Mouse (Mus musculus) monocyte, adult 5-6 weeks (primary cell): ENCODE results near the gene Odf3l2. TPM values are rescaled to one million over a fixed set of nuclear protein-coding genes. Genes with fewer than 3 reads are reported as not detected.

Experiments
- ATAC-seq: fragments of 153-309, 156-312 bp; replicated peaks from 2 replicates; pipeline ENCODE4 v1.8.0; 2017; ENCODE audit warnings: mild to moderate bottlenecking; ENCODE audit not compliant: low TSS enrichment, insufficient number of reproducible peaks, severe bottlenecking, poor library complexity, low FRiP score
- total RNA-seq: library from RNA; stranded (forward); fragments of 200-1000, 200-491, 200-594 nt; gene quantifications from 3 replicates; pipeline ENCODE4 v1.2.3, GENCODE M21; 2017

Odf3l2 gene
- total RNA-seq, 1 experiment from 2014 or later, result not detected

DNA sequence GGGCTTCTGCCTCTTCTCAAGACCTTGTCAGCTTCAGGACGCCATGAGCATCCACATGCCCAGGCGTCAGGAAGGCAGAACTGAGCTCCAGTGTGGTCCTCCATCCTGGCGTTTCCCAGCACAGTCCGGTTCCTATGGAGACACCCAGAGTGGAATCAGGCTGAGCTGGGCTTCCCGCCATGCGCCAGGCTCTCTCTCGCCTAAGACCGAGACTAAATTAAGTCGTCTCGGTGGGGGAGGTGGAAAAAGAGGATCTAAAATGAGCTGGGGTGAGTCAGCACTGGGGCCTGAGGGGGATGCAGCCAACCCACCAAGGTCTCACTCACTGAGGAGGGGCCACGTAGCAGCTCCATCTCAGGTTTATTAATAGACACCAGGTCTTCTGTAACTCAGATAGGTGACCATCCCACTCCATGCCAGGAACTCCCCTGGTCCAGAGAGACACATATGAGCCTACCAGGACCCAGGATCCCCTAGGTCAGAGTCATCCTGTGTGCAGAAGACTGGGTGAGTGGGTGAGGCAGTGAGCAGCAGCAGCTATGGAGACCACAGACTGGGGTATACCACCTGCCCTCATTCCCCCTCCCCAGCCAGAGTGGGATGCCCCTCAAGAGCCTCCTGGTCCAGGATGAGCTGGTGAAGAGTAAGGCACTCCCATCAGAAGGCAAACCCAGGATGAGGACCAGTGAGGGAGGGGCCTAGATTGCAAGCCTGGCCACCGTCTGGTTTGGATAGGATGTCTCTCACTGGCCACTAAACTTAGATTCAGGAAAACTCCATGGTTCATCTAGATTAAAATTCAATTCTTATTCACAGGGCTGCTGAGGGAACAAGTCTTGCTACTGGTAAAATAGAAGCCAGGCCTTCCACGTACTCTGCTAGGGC is 48.2 kb downstream of the Odf3l2 start:
- no peak for ATAC-seq

DNA sequence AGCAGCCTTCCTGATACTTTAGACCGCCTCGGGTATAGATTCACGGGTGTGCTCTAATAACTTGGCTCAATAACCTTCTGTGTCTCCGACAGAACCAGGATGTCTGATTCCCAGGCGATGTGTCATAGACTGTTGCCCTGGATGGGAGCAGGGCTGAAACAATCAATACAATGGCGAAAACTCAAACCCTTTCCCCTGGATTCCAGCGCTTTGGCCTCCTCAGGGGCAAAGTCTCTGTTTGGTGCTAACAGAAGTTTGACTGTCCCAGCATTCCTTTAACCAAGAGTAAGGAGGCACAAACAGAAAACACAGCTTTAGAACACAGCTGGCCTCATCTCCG is 50.0 kb downstream of the Odf3l2 start:
- ATAC-seq, result no peak

DNA sequence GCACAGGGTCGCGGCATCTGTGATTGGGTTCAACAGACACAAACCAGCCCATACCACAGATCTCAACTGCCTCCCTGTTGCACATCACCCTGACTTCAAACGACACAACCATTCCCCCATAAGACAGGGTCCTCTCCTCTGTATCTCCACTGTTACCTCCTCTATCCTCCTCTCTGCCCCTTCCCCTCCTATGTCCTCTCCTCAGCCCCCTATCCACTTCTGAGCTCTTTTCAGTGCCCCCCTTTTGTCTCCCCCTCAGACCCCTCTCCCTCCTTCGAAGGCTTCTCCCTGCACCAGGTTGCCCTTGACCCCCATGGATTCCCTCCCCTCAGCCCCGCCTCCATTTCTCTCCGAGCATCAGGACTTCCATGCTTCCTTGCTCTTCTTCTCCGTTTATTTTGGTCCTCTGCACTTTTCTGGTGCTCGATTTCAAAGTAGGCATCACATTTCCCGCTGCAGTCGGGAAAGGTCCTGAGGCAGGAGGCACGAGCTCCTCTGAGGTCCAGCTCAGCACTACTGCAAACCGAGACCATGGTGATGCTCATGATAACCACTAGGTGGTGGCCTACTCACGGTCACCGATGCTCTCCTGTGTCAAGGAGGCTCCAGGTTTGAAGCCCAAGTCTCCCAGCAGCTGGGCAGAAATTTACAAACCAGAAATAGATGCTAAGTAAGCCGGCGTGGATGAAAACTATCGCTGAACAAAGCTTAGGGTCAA is 50.5 kb downstream of the Odf3l2 start:
- ATAC-seq, result peak; percentile 79

DNA sequence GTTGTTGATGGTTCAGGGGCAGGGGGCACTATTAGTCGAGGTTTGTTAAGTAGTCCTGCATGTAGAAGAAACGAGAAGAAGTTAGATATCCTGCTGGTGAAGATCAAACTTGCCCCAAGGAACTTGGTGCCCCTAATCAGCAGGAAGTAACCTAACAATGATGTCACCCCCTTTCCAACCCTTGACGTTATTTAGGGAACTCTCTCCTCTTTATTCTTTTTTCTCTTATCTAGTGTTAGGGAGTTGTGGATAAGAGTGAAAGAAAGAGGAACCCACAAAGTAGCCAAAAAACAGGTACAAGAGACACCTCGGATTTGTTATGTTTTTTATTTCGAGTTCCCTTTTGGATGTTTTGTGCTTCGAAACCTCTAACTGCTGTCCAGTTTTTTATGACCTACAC is 51.4 kb downstream of the Odf3l2 start:
- no peak for ATAC-seq

DNA sequence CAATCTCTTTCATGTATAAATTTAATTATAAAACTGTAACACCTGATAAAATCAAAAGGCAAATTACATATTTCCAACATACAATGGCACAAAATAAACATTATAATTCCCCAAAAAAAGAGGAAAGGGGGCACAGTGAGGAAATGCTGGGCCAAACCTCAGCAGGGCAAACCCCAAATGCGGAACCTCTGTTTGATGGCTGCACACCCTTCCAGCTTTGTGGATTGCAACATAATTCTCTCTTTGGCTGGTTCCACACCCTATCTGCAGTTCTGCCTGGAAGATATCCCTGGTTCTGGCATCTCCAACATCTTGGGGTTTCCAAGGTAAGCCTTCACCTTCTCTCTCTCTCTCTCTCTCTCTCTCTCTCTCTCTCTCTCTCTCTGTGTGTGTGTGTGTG is 54.8 kb downstream of the Odf3l2 start:
- ATAC-seq, result peak; percentile 54; the same call in 1 of the 2 replicates

Other genes starting within 250 kb of the Odf3l2 start
- not detected in 3 replicates for gene Vmn2r83, start 177.0 kb downstream of the Odf3l2 start, total RNA-seq
- 3.1 to 4.3 TPM (median 3.3 TPM) in 3 replicates for gene Plpp2, start 111.9 kb downstream of the Odf3l2 start, total RNA-seq
- 10.0 to 20.6 TPM (median 14.6 TPM) in 3 replicates for gene Mier2, start 90.5 kb downstream of the Odf3l2 start, total RNA-seq
- not detected in 3 replicates for gene Theg, start 58.4 kb downstream of the Odf3l2 start, total RNA-seq
- not detected in 3 replicates for gene C2cd4c, start 31.7 kb downstream of the Odf3l2 start, total RNA-seq
- gene Shc2, start 7.8 kb downstream of the Odf3l2 start, total RNA-seq, result not detected in 3 replicates
- not detected in 3 replicates for gene Madcam1, start 18.8 kb upstream of the Odf3l2 start, total RNA-seq
- gene Tpgs1, start 23.6 kb upstream of the Odf3l2 start, total RNA-seq, result 8.9 to 28.4 TPM (median 25.4 TPM) in 3 replicates
- 76.0 to 109 TPM (median 89.7 TPM) in 3 replicates for gene Cdc34, start 36.5 kb upstream of the Odf3l2 start, total RNA-seq
- gene Gzmm, start 43.3 kb upstream of the Odf3l2 start, total RNA-seq, result 0.29 to 17.0 TPM (median 3.0 TPM) in 3 replicates
- gene Bsg, start 58.8 kb upstream of the Odf3l2 start, total RNA-seq, result 158 to 185 TPM (median 179 TPM) in 3 replicates
- not detected in 3 replicates for gene Hcn2, start 70.9 kb upstream of the Odf3l2 start, total RNA-seq
- 8.3 to 15.9 TPM (median 10.4 TPM) in 3 replicates for gene Polrmt, start 100.8 kb upstream of the Odf3l2 start, total RNA-seq
- not detected in 3 replicates for gene Fgf22, start 109.3 kb upstream of the Odf3l2 start, total RNA-seq
- 3.5 to 18.0 TPM (median 8.8 TPM) in 3 replicates for gene Rnf126, start 121.2 kb upstream of the Odf3l2 start, total RNA-seq
- 1.3 to 3.3 TPM (median 2.0 TPM) in 3 replicates for gene Fstl3, start 131.5 kb upstream of the Odf3l2 start, total RNA-seq
- gene Prss57, start 145.2 kb upstream of the Odf3l2 start, total RNA-seq, result 0.21 to 2.1 TPM in 2 of 3 replicates, not detected in the other
- 21.3 to 30.9 TPM (median 27.0 TPM) in 3 replicates for gene Palm, start 147.8 kb upstream of the Odf3l2 start, total RNA-seq
- gene Misp, start 175.3 kb upstream of the Odf3l2 start, total RNA-seq, result not detected in 3 replicates
- 55.7 to 124 TPM (median 78.8 TPM) in 3 replicates for gene Ptbp1, start 208.7 kb upstream of the Odf3l2 start, total RNA-seq
- not detected in 3 replicates for gene Prtn3, start 228.7 kb upstream of the Odf3l2 start, total RNA-seq
- 0.95 TPM in 1 of 3 replicates, not detected in the others for gene Plppr3, start 228.9 kb upstream of the Odf3l2 start, total RNA-seq
- gene Elane, start 240.5 kb upstream of the Odf3l2 start, total RNA-seq, result not detected in 3 replicates
- gene Cfd, start 245.1 kb upstream of the Odf3l2 start, total RNA-seq, result not detected in 3 replicates